In genomic region chr8:122143231-122143630, GRCm38 (mm10) we compare ENCODE assay signal across 18 mouse cellular contexts.
A peak's percentile ranks its signal among the peaks of the same experiment; 100 is the strongest.
DNase-seq lines count a peak whose midpoint lies in the region; ATAC-seq and TF ChIP-seq lines count a peak whose summit lies in the region.
"Had no signal": no experiment of that assay in that cellular context is flagged by ENCODE, and none has a peak within 500 bp of the region (broad histone marks: within the 10 kb centered on the region; RNA-seq: fewer than 3 reads in every experiment).

No protein-coding gene starts in this region.

- DNase-seq in frontal cortex, postnatal 25 days (ENCODE audit: low spot score in 2 of 2), result no peak
- DNase-seq in left cerebral cortex, adult 2 months (ENCODE audit: extremely low spot score in 1 of 2, low spot score in 2 of 2), result no peak
- no peak for DNase-seq in left cerebral cortex, adult 11 months (ENCODE audit: low spot score)
- DNase-seq in cerebellum, postnatal 14 days, result peak; percentile 35 to 57
- no peak for DNase-seq in adrenal gland, postnatal 4 days (ENCODE audit: low spot score in 2 of 2)
- DNase-seq in right cerebral cortex, postnatal 4 days, result no peak
- DNase-seq: adrenal gland, adult 2 months; gastrocnemius, postnatal 10 days; thymus, postnatal 25 days had no signal

- no peak overlapping the region for H3K4me3 ChIP-seq in left cerebral cortex, adult 2 months
- no peak overlapping the region for H3K4me3 ChIP-seq in C2C12 (ENCODE audit: insufficient read depth, poor library complexity, severe bottlenecking)
- H3K4me3 ChIP-seq: embryonic facial prominence, embryonic 13.5 days; forebrain, embryonic 12.5 days; heart, embryonic 13.5 days; hindbrain, embryonic 13.5 days; kidney, embryonic 15.5 days; limb, embryonic 13.5 days had no signal

- peak; percentile 48 for TF ChIP-seq CTCF in left cerebral cortex, adult 2 months (IDR thresholded peaks at IDR 0.05)
- TF ChIP-seq CTCF in C2C12 (IDR thresholded peaks at IDR 0.05; ENCODE audit: control insufficient read depth, insufficient read depth, insufficient read length), result peak; percentile 18

- H3K36me3 ChIP-seq in C2C12 (ENCODE audit: control insufficient read depth, insufficient read depth), result no peaks in the 10 kb centered on the region
- H3K36me3 ChIP-seq: embryonic facial prominence, embryonic 13.5 days; forebrain, embryonic 12.5 days; heart, embryonic 13.5 days; hindbrain, embryonic 13.5 days; kidney, embryonic 15.5 days; limb, embryonic 13.5 days had no signal

- intact Hi-C loops in left cerebral cortex, adult 2 months (cut with DNase I), result no loop called here

- H3K79me3 ChIP-seq in C2C12 (ENCODE audit: low read depth), result no peaks in the 10 kb centered on the region

- no peaks in the 10 kb centered on the region for H3K79me2 ChIP-seq in C2C12 (ENCODE audit: control insufficient read depth, insufficient read depth)

- no peaks in the 10 kb centered on the region for H3K27me3 ChIP-seq in C2C12 (ENCODE audit: control insufficient read depth, insufficient read depth, insufficient read length)
- H3K27me3 ChIP-seq: embryonic facial prominence, embryonic 13.5 days; forebrain, embryonic 12.5 days; heart, embryonic 13.5 days; hindbrain, embryonic 13.5 days; kidney, embryonic 15.5 days; limb, embryonic 13.5 days had no signal

- H3ac ChIP-seq in C2C12 (ENCODE audit: control insufficient read depth, insufficient read length, low read depth), result no peak overlapping the region

- no peak overlapping the region for H3K27ac ChIP-seq in left cerebral cortex, adult 2 months
- H3K27ac ChIP-seq: embryonic facial prominence, embryonic 13.5 days; forebrain, embryonic 12.5 days; heart, embryonic 13.5 days; hindbrain, embryonic 13.5 days; kidney, embryonic 15.5 days; limb, embryonic 13.5 days; macrophage had no signal

- 0 out of 2 replicates have a peak, but pooled peaks have one; percentile 55 for ATAC-seq in frontal cortex, adult (ENCODE audit: low TSS enrichment)

TF ChIP-seq in C2C12, 6 proteins besides CTCF, POLR2A, EP300 and RAD21:
- TF ChIP-seq FOSL1 (IDR thresholded peaks at IDR 0.05; ENCODE audit: insufficient read depth, low read length, poor library complexity, severe bottlenecking), result no peak
- no peak for TF ChIP-seq USF1 (IDR thresholded peaks at IDR 0.05; ENCODE audit: low read depth)
- no peak for TF ChIP-seq MYOD1 (IDR thresholded peaks at IDR 0.05; ENCODE audit: control insufficient read depth, insufficient read length, low read depth)
- TF ChIP-seq MAX (IDR thresholded peaks at IDR 0.05), result no peak
- TF ChIP-seq MYOG (IDR thresholded peaks at IDR 0.05; ENCODE audit: control insufficient read depth, extremely low read depth, insufficient read length), result no peak
- no peak for TF ChIP-seq CEBPB (IDR thresholded peaks at IDR 0.05; ENCODE audit: low read depth)

Comparison
In these comparisons a context has a peak if more than half of its experiments do, and no peak if none do; other contexts are left out.
1. DNase-seq: peak in cerebellum, postnatal 14 days (2 of 2); none in frontal cortex, postnatal 25 days (0 of 2), left cerebral cortex, adult 2 months (0 of 2), left cerebral cortex, adult 11 months (single experiment), adrenal gland, postnatal 4 days (0 of 2) and right cerebral cortex, postnatal 4 days (single experiment).